In the genomic region with DNA sequence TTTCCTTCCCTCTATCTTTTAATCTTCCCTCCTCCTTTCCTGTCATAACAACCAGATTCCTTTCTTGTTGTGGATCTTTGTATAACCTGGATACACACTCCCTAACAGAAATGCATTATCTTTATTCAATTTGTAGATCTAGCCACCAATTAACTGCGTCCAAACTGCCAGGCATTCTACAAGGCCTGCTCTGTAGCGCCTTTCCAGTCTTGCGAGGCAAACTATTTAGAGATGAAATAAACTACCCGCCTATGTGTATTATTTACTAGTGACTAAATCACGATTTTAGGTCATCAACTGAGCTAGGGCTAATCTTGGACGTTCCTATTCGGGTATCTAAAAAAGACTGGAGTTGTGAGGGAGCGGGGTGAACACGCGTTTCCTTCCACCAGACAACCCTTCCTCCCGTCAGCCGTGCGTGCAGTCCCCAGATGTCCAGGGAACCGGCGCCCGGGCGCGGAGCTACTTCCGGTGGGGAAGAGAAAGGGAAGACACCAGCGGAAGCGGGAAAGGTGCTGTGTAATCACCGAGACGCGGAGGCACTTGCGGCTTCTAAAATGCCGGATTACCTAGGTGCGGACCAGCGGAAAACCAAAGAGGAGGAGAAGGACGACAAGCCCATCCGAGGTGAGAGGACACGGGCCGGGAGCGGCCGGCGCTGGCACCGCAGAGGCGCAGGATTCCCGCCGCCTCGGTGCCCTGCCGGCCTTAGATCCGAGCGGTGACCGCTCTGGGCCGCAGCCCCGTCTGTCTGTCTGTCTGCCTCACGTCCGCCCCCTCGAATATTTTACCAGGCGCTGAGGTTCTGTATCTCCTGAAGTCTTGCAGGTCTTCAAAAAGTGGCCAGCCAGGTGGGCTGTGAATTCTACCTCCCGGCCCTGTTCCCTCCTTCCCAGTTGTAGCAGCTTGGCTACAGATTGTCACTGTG, we compare ENCODE assay signal across 7 mouse cellular contexts. TPM values are rescaled to one million over a fixed set of nuclear protein-coding genes. Genes with fewer than 3 reads are reported as not detected.
DNase-seq lines count a peak whose midpoint lies in the region; ATAC-seq lines count a peak whose summit lies in the region.

No protein-coding gene starts in this region.

- WGBS in embryonic facial prominence, embryonic 11.5 days = 2% methylated on average over 51 of the region's 51 CpGs
- WGBS in limb, embryonic 10.5 days = 2% methylated on average over 51 of the region's 51 CpGs
- WGBS in midbrain, embryonic 13.5 days = 2% methylated on average over 51 of the region's 51 CpGs

- H3K4me1 ChIP-seq in embryonic facial prominence, embryonic 11.5 days (ENCODE audit: control insufficient read depth, insufficient read depth, low read length) = no peaks in the 10 kb centered on the region
- H3K4me1 ChIP-seq in limb, embryonic 10.5 days = peaks cover 25% of the 10 kb centered on the region
- peaks cover 41% of the 10 kb centered on the region for H3K4me1 ChIP-seq in midbrain, embryonic 13.5 days (replicated peaks)

- DNase-seq in adrenal gland, postnatal 14 days = peak; percentile 96
- DNase-seq in embryonic facial prominence, embryonic 11.5 days (ENCODE audit: low spot score) = peak; percentile 94
- DNase-seq in kidney, adult 11 months = peak; percentile 87
- peak; percentile 98 for DNase-seq in limb, embryonic 10.5 days (ENCODE audit: low spot score)
- peak; percentile 86 for DNase-seq in spleen, adult 12 weeks (ENCODE audit: low spot score)

- peak overlapping the region; percentile 56 for H3K4me2 ChIP-seq in embryonic facial prominence, embryonic 11.5 days (ENCODE audit: low read depth, low read length)
- H3K4me2 ChIP-seq in midbrain, embryonic 13.5 days (replicated peaks) = peak overlapping the region; percentile 72

- 0 out of 2 replicates have a peak overlapping the region, but pooled peaks have one; percentile 47 for H3K27ac ChIP-seq in embryonic facial prominence, embryonic 11.5 days (replicated peaks; ENCODE audit: low read depth, low read length)
- H3K27ac ChIP-seq in limb, embryonic 10.5 days = peak overlapping the region; percentile 92
- peak overlapping the region; percentile 86 for H3K27ac ChIP-seq in midbrain, embryonic 13.5 days

- peak overlapping the region; percentile 92 for H3K9ac ChIP-seq in embryonic facial prominence, embryonic 11.5 days (replicated peaks; ENCODE audit: low read length)
- H3K9ac ChIP-seq in midbrain, embryonic 13.5 days (replicated peaks) = peak overlapping the region; percentile 92

- H3K36me3 ChIP-seq in embryonic facial prominence, embryonic 11.5 days (replicated peaks; ENCODE audit: control insufficient read depth, insufficient read depth, low read depth, low read length) = peaks cover 2% of the 10 kb centered on the region; the same call in 1 of the 2 replicates
- peaks cover 40% of the 10 kb centered on the region for H3K36me3 ChIP-seq in limb, embryonic 10.5 days
- peaks cover 14% of the 10 kb centered on the region for H3K36me3 ChIP-seq in midbrain, embryonic 13.5 days

- H3K9me3 ChIP-seq in embryonic facial prominence, embryonic 11.5 days (replicated peaks; ENCODE audit: control insufficient read depth, low read length) = no peaks in the 10 kb centered on the region
- H3K9me3 ChIP-seq in limb, embryonic 10.5 days (replicated peaks) = no peaks in the 10 kb centered on the region
- H3K9me3 ChIP-seq in midbrain, embryonic 13.5 days = no peaks in the 10 kb centered on the region

- H3K27me3 ChIP-seq in embryonic facial prominence, embryonic 11.5 days (ENCODE audit: control insufficient read depth, insufficient read depth, low read length) = no peaks in the 10 kb centered on the region
- H3K27me3 ChIP-seq in limb, embryonic 10.5 days (ENCODE audit: low read depth, poor library complexity, severe bottlenecking) = no peaks in the 10 kb centered on the region
- no peaks in the 10 kb centered on the region for H3K27me3 ChIP-seq in midbrain, embryonic 13.5 days

- ATAC-seq in embryonic facial prominence, embryonic 11.5 days (replicated peaks; ENCODE audit: insufficient number of reproducible peaks, low FRiP score, low TSS enrichment, low read depth) = peak; percentile 69; the same call in 1 of the 2 replicates
- ATAC-seq in granulocyte monocyte progenitor cell, adult 5-6 weeks (replicated peaks; ENCODE audit: poor library complexity, severe bottlenecking) = peak; percentile 85
- ATAC-seq in midbrain, embryonic 13.5 days = peak; percentile 84

- H3K4me3 ChIP-seq in embryonic facial prominence, embryonic 11.5 days (ENCODE audit: low read depth, low read length) = peak overlapping the region; percentile 94
- H3K4me3 ChIP-seq in limb, embryonic 10.5 days = peak overlapping the region; percentile 89
- peak overlapping the region; percentile 81 for H3K4me3 ChIP-seq in midbrain, embryonic 13.5 days (replicated peaks)

RNA-seq across cellular contexts. Expression of a gene that starts 1.4 kb away (rescaled TPM):
- total RNA-seq in adrenal gland, postnatal 14 days (2021) = 126 and 129 TPM in 2 replicates
- 252 and 265 TPM in 2 replicates for polyA plus RNA-seq in embryonic facial prominence, embryonic 11.5 days (2014; fragmentation: Nextera tagmentation; extraction: Ambion mirVana)
- total RNA-seq in granulocyte monocyte progenitor cell, adult 5-6 weeks (2014; fragmentation: Nextera tagmentation) = 77.9 and 98.3 TPM in 2 replicates
- 94.9 and 108 TPM in 2 replicates for total RNA-seq in granulocyte monocyte progenitor cell, adult 5-6 weeks (2017)
- polyA plus RNA-seq in limb, embryonic 10.5 days (2016; fragmentation: Nextera tagmentation; extraction: Ambion mirVana) = 227 and 247 TPM in 2 replicates
- 207 and 215 TPM in 2 replicates for polyA plus RNA-seq in midbrain, embryonic 13.5 days (2015; fragmentation: Nextera tagmentation; extraction: Ambion mirVana)

RNA-seq across cellular contexts. Expression of a gene that starts 1.5 kb away (rescaled TPM):
- total RNA-seq in adrenal gland, postnatal 14 days (2021) = 30.1 and 36.1 TPM in 2 replicates
- polyA plus RNA-seq in embryonic facial prominence, embryonic 11.5 days (2014; fragmentation: Nextera tagmentation; extraction: Ambion mirVana) = 95.4 and 111 TPM in 2 replicates
- total RNA-seq in granulocyte monocyte progenitor cell, adult 5-6 weeks (2014; fragmentation: Nextera tagmentation) = 92.1 and 94.1 TPM in 2 replicates
- total RNA-seq in granulocyte monocyte progenitor cell, adult 5-6 weeks (2017) = 190 and 213 TPM in 2 replicates
- 83.5 and 91.3 TPM in 2 replicates for polyA plus RNA-seq in limb, embryonic 10.5 days (2016; fragmentation: Nextera tagmentation; extraction: Ambion mirVana)
- 81.1 and 87.6 TPM in 2 replicates for polyA plus RNA-seq in midbrain, embryonic 13.5 days (2015; fragmentation: Nextera tagmentation; extraction: Ambion mirVana)

RNA-seq across cellular contexts. Expression of a gene that starts 49.6 kb away (rescaled TPM):
- 249 and 263 TPM in 2 replicates for total RNA-seq in adrenal gland, postnatal 14 days (2021)
- 101 and 108 TPM in 2 replicates for polyA plus RNA-seq in embryonic facial prominence, embryonic 11.5 days (2014; fragmentation: Nextera tagmentation; extraction: Ambion mirVana)
- total RNA-seq in granulocyte monocyte progenitor cell, adult 5-6 weeks (2014; fragmentation: Nextera tagmentation) = 45.9 and 67.3 TPM in 2 replicates
- total RNA-seq in granulocyte monocyte progenitor cell, adult 5-6 weeks (2017) = 97.9 and 124 TPM in 2 replicates
- 84.4 and 85.5 TPM in 2 replicates for polyA plus RNA-seq in limb, embryonic 10.5 days (2016; fragmentation: Nextera tagmentation; extraction: Ambion mirVana)
- polyA plus RNA-seq in midbrain, embryonic 13.5 days (2015; fragmentation: Nextera tagmentation; extraction: Ambion mirVana) = 91.4 and 94.5 TPM in 2 replicates

Comparison
In these comparisons a context has a peak if more than half of its experiments do, and no peak if none do; other contexts are left out.
1. Peak in every context shown above with its lines: DNase-seq, ATAC-seq, H3K4me3 ChIP-seq and H3K27ac ChIP-seq.